Mouse (Mus musculus) megakaryocyte, adult 5-6 weeks (primary cell): ENCODE measurements around the gene Kcnn3. TPM values are rescaled to one million over a fixed set of nuclear protein-coding genes. Genes with fewer than 3 reads are reported as not detected.

Experiments
- ATAC-seq: 2 replicates; pipeline ENCODE4 v1.8.0; 2016; ENCODE audit warnings: mild to moderate bottlenecking, inconsistent platforms; ENCODE audit not compliant: poor library complexity, severe bottlenecking
- total RNA-seq, 2 experiments: library from RNA; stranded (forward) in 1 of 2; stranded (reverse) in 1 of 2; fragments of 153-499, 151-499 nt in 1 of 2; fragments of 221-1000, 200-1000 nt in 1 of 2; gene quantifications; 2 replicates each; pipeline versions ENCODE4 v1.2.3 to v1.2.4; 2015 to 2017

The Kcnn3 gene
- total RNA-seq, 2 experiments from 2014 or later, result not detected

DNA sequence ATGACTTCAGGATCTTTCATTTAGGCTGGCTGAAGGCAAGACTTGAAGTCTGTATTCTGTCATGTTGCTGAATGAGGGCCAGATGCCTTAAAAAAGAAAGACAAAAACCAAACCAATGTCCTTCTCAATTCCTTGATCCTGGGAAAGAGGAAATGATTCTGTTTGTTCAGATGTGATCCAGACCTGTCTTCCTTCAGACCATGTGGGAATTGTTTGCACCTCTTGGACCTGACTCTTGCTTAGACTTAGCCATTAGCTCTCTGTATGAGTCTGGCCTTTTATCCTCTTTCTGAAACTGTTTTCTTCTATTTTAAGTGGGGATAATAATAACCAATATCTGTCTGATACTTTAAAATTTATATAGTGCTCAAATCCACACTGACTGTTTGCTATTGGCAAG is 138.5 kb downstream of the Kcnn3 start:
- ATAC-seq, result no peak

- no peak for ATAC-seq
Observed at GRCm38 (mm10) chr3:89659938-89660620, 140.1 kb downstream of the Kcnn3 start.

- no peak for ATAC-seq
Observed at GRCm38 (mm10) chr3:89664808-89665207, 144.8 kb downstream of the Kcnn3 start.

GRCm38 (mm10) chr3:89667131-89667530 is 147.2 kb downstream of the Kcnn3 start:
- ATAC-seq, result no peak

- no peak for ATAC-seq
Observed at GRCm38 (mm10) chr3:89671334-89671733, 151.4 kb downstream of the Kcnn3 start.

- ATAC-seq, result peak; percentile 35
Observed at GRCm38 (mm10) chr3:89672573-89673317, 152.8 kb downstream of the Kcnn3 start.

DNA sequence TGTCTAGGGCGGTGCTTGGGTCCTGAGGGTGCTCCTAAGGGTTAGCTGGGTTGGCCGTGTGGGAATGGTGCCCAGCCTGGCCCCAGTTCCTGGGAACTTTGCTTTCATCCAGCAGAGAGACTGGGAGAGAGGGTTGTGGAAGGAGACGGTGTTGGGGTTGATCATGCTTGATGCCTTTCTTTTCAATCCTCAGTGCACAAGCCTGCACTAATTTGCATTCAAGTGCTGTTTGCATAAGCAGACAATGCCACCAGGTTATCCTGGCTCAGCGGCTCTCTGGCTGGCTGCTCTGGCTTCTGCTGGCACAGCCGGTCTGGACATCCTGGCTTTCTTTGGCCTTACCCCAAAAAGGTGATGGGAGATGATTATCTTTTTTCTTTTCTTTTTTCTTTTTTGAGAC is 157.7 kb downstream of the Kcnn3 start:
- no peak for ATAC-seq

DNA sequence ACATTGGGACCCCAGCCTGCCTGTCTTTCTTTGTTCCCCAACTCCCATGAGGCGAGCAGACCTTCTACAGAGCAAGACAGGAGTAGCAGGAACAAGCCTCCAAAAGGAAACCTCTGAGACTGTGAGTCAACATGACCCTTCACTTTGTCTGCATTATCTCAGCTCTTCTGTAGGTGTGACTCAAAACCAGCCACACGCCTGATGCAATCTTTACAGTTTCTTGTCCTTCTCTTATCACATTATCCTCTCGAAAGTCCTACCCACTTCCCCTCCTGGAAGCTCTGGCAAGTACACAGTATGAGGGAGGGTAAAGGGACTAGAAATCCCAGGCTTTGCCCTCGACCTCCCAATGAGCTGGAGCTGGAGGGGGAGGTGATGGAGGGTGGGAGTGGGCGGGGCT is 166.1 kb downstream of the Kcnn3 start:
- ATAC-seq, result no peak

DNA sequence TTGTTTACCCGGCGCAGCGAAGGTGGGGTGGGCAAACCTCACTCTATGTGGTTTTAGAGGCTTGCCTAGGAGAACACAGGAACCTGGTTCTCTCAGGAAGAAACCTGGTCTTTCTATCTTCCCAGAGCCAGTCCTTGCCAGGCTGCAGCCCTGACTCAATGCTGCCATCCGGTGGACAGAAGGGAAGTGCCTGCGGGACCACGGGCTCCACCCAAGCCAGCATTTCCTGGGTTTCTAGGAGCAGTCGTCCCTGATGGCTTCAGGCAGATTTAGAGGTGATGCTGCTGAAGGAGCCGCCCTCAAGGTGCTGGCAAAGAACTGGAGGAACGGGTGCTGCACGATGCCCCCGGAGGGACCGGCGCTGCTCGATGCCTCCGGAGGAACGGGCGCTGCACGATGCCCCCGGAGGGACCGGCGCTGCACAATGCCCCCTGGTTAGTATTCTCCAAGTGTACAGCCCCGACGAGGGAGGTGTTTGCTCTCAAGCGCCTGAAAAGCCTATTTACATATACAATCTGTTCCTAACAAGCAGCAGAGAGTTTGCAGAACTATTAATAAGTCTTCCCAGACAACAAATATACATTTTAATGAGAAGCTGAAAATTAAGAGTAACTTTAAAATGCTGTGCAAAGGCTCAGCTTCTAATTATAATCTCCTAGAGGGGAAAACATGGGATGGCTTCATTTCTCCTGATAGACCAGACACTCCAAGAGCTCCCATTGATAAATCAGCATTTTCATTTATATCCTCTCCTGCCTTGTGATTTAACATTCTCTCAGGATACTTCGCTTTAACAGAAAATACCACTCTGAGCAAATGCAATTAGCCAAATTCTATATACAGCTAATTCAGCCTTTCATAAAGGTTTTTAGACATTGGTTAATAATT is 169.0 kb downstream of the Kcnn3 start:
- peak; percentile 94 for ATAC-seq

DNA sequence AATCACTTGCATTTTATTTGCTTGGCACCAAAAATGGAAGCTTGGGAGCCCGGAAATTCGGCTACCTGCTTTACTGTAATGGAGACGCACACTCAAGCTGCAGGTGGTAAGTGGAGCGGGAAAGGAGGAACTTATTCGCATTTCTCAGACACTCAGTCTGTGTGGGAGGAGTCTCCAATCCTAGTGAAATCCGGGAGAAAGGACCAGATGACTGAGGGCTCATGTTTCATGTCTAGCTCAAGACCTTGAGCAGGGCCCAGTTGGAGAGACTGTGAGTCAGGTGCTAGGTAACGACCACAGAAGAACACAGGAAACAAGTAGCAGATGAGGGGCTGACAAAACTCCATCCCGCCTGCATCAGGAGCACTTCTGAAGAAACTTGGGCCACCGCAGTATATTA is 171.8 kb downstream of the Kcnn3 start:
- no peak for ATAC-seq

GRCm38 (mm10) chr3:89696152-89696821 is 176.3 kb downstream of the Kcnn3 start:
- no peak for ATAC-seq

- no peak for ATAC-seq
Observed at GRCm38 (mm10) chr3:89698958-89699357, 179.0 kb downstream of the Kcnn3 start.

DNA sequence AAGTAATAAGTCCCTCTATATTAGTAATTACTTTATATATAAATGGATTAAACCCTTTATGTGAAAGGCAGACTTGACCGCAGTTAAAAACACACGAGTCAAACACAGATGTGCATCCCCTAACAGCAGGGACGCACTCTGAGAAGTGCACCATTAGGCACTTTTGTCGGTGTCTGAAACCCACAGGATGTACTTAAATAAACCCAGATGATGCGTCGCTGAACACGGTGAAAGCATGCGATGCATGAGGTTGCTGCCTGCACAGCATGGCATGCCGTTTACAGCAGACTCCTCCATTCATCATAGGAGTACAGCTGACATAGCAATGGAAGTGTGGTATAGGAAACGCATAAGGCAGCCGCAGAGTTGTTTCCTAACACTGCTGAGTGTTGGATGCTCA is 180.5 kb downstream of the Kcnn3 start:
- no peak for ATAC-seq

- ATAC-seq, result no peak
Observed at GRCm38 (mm10) chr3:89703596-89703995, 183.6 kb downstream of the Kcnn3 start.

DNA sequence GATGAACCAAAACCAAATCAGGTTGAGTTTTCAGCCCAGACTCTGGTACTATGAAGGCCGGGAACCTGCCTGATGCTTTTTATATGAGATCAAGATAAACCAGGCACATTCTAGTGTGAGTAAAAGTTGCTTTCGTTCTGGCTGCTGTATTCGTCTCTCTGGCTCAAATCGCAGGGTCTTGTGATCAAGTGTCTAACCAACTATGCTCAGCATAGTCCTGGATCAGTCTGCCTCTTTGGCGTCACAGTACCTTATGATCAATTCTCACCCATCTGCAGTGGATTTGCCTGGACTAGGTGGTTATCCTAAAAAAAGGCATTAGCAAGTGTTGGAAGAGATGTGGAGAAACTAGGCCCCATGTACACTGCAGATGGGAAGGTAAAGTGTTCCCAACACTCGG is 184.1 kb downstream of the Kcnn3 start:
- no peak for ATAC-seq

GRCm38 (mm10) chr3:89714359-89715206 is 194.6 kb downstream of the Kcnn3 start, which contains the start of gene Adar:
Adar (plus strand) TSS chr3:89715022.
- peak; percentile 83 for ATAC-seq

DNA sequence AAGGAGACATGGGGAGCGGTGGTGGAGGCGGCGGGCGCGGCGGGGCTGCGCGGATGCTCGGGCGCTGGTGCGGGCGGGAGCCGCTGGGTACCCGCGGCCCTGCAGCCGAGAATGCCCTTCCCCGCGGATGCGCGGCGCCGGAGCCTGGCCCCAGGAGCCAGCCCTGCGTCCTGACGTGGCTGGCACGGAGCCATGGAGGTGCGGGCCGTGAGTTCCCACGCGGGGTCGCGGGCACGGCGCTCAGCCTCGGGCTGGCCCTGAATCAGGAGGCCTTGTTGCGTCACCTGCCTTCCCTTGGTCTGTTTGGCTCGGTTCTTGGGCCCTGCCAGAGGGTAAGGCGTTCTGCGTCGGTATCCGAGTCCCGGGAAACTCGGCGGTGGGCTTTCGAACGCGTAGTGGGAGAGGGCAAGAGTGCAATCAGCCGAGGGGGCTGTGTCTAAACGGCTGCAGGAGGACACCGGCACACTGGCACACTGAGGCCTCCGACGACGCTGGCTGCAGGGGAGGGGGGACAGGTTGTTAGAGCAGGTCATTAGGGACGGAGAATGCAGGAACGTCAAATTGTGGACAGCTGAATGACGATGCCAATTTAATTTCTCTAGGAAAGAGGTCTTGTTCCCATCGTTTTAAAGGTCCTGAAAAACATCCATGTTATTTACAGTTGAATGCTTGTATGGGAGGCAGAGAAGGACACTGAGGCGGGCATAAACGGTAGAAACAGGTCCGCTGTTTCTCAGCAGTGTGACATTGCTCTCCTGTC is 195.4 kb downstream of the Kcnn3 start:
- peak; percentile 38; the same call in 1 of the 2 replicates for ATAC-seq

GRCm38 (mm10) chr3:89715967-89716256 is 195.9 kb downstream of the Kcnn3 start:
- ATAC-seq, result no peak

- no peak for ATAC-seq
Observed at GRCm38 (mm10) chr3:89722032-89722431, 202.1 kb downstream of the Kcnn3 start.
